Mouse (Mus musculus) embryonic fibroblast, embryonic 13.5 days (primary cell): ENCODE measurements at regions not wholly inside any gene's neighbourhood (a gene's known extent, or its start where the extent isn't known, plus 50 kb on each side); places are given as distances from the start of the nearest gene placed in this dataset.

Experiments
- CTCF ChIP-seq: IDR thresholded peaks from 2 replicates; pipeline ENCODE4 v1.5.1; 2011; ENCODE audit warnings: mild to moderate bottlenecking, control low read depth, low read length, moderate library complexity, borderline replicate concordance; ENCODE audit not compliant: insufficient read depth
- POLR2A ChIP-seq: IDR thresholded peaks from 2 replicates; pipeline ENCODE4 v1.6.1; 2011; ENCODE audit warnings: low read depth, mild to moderate bottlenecking, control low read depth, low read length, moderate library complexity

DNA sequence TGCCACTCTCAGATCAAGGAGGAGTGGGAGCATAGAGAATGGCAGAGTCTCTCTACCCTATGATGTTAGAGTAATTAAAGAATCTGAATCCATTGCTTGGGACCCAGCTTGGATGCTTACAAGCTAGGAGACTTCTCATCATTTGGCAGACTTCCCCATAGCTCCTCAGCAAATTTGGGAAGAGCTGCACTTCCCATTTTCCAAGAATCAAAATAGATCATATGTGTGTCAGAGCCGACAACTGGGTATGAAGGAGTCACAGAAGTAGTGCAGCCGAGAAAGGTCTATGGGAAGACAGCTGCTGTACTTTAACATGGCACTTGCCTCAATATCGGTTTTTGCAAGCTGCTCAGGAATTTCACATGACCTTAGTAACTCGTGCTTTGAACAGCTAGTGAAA lies 596.8 kb downstream of the Gm9195 start:
- no peak for TF ChIP-seq CTCF
- TF ChIP-seq POLR2A, result no peak
